Mouse (Mus musculus): ENCODE results near the gene Acot5.
A peak's percentile ranks its signal among the peaks of the same experiment; 100 is the strongest.
"Not testable (repeated sequence)": the region's sequence is repeated elsewhere in the genome, so short reads cannot be mapped to it uniquely, and the experiment has no call there.

Acot5 gene

DNA sequence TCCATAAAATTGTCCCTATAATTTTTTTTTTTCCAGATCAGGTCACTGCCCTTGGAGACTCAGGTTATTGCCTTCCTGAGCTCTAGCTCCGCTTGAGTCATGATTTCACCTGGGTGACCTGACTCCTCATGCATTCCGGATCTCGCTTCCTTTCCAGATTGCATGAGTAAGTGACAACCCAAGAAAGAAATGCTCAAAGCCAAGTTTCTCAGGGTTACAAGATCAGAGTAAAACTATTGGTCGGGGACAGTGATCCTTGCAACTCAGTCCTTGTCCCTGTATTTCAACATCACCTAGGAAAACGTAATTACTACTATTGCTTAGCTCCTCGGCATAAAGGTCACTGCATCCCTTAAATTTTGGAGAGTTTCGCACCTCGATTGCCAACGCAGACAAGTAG, at the start of gene Acot5:
Acot5 (plus strand) TSS at position 340 of the 400 bp plus-strand sequence.
- DNase-seq (ENCODE audit: low read depth in 1 of 2, low spot score in 2 of 2), result no peak

DNA sequence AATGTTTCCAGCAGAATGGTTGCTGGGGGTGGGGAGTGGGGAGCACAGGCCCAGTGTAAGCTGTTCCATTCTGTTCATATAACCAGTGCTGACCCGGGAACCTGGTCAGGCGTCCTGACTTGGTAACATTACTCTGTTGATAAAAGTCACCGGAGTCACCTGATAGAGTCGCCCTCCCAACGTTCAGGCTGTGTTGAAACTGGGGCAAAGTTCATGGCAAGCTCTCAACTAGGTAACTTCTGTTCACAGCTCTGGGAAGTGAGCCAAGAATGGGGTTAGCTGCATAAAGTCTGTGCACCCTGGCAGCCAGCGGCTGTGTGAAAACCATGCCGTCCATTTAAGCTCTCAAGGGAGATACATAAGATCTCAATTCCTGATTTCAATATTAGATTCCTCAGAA, 48.6 kb upstream of the Acot5 start:
- peak in 1 of 2 experiments; percentile 18 for DNase-seq (ENCODE audit: low read depth in 1 of 2, low spot score in 2 of 2)

DNA sequence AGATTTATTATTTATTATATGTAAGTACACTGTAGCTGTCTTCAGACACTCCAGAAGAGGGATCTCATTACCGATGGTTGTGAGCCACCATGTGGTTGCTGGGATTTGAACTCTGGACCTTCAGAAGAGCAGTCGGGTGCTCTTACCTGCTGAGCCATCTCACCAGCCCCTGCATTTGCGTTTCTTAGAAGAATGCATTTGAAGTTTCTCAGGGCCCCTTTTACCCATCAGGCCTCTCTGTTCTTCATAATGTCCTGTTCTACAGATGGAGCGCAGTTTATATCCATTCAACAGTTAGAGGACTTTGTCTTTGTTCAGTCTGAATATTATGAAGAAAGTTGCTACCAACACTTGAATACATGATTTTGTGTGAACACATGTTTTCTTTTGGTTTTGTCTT, 46.9 kb upstream of the Acot5 start:
- DNase-seq (ENCODE audit: low read depth in 1 of 2, low spot score in 2 of 2), result not testable (repeated sequence)

DNA sequence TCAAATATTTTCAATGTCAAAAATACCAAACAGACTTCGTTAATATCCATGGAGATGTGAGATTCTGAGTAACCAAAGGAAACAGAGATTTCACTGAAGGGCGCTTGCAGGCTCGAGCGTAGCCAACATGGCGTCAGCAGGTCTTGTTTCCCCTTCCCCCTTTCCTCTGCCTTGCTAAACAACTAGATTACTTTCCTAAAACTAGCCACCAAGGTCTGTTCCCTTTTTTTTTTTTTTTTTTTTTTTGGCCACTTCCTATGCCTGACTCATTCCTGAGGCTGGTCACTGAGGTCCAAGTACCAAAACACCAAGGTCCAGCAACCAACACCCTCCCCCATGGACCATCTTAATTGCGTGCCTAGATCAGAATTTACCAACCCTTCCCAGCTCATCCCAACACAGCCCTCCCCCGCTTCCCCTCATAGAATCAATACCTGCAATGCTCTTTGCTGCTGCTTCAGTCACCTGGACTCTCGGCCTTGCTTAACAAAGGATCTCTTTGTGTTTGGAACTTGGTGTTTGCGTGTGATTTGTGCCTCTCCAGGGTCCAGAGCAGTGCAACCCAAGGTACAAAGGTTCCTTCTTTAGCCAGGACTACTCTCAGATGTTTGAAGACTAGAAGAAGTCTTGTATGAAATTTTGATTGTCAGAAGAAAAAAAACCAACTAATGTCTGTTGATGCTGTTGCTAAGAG, 45.9 kb upstream of the Acot5 start:
- no peak for DNase-seq (ENCODE audit: low read depth in 1 of 2, low spot score in 2 of 2)

DNA sequence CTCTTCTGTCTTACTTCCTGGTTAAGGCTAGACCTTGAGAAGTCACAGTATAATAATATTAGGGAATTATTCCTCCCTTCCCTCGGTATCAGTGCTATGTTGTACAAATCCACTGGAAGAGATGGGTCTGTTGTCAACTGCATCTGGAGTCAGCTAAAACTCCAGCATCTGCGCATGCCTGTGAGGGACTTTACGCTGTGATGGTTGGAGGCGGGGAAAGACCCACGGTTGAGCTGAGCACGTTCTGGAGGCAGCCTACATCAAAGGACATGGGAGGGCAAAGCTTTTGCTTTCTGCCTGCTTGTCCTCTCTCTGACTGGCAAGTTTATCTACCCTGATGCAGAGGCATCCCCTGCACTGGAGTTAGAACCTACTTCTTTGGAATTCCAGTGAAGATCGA, 43.2 kb upstream of the Acot5 start:
- no peak for DNase-seq (ENCODE audit: low read depth in 1 of 2, low spot score in 2 of 2)

DNA sequence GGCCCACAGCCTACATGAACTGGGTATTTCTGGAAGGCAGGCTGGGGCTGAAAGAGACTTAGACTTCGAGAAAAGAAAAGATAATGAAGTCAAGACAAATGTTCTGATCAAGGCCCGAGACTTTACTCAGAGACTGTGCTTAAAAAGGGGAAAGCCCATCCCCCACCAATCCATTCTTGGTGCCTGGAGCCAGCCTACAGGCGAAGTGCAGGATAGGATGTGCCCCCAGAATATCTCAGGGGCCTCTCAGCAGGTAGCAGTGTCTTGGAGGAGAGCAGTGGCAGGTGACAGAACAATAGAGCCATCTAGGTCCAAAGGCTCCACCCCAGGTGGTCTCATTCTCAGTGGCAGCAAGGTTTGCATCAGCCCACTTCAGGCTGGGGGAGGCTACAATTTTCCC, 40.8 kb upstream of the Acot5 start:
- DNase-seq (ENCODE audit: low read depth in 1 of 2, low spot score in 2 of 2), result not testable (repeated sequence)

DNA sequence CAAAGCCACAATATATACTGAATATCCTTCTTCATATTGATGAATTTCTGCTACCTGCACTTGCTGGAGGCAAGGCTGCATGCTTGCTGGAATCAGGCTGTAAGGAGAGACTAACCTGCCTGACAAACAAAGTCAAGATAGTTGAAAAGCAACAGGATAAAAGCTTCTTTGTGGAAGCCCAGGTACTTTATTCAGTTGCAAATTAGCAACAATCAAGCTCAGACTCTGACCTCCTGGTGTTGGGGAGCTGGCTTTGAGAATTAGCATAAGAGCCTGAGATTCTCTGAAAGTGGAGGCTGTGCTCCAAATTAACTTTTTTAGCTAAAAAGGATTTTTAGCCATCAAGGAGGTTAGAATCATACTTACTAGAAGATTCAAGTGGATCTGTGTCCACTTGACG, 40.1 kb upstream of the Acot5 start:
- not testable (repeated sequence) for DNase-seq (ENCODE audit: low read depth in 1 of 2, low spot score in 2 of 2)

DNA sequence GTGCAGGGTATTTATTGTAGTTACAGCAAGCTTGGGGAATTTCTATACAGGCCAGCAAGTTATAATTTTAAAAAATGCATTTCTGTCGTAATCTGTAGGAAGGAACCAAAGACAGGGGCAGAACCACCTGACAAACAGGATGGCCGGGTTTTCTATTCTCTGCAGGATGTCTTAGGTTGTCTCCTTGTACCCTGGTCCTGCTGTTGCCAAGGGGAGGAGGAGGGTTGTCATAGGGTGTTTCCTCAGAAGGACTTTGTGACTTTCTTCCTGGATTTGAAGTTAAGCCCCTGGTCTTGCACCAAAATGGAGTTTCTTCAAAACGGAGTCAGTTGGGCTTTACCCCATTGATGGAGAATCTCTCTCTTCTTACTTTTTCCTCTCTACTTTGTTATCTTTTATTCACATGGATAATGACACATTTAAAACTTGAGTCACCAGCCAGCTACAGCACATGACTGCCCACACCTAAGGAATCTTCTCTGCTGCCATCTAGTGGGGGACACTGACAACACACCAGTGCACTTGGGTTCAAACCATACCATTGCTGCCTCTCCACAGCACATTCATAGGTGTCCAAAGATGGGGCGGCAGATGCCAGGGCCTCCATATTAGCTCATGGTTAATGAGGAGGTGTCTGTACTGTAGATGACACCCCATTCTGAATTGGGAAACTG, 38.3 kb upstream of the Acot5 start:
- DNase-seq (ENCODE audit: low read depth in 1 of 2, low spot score in 2 of 2), result peak in 1 of 2 experiments; percentile 51

DNA sequence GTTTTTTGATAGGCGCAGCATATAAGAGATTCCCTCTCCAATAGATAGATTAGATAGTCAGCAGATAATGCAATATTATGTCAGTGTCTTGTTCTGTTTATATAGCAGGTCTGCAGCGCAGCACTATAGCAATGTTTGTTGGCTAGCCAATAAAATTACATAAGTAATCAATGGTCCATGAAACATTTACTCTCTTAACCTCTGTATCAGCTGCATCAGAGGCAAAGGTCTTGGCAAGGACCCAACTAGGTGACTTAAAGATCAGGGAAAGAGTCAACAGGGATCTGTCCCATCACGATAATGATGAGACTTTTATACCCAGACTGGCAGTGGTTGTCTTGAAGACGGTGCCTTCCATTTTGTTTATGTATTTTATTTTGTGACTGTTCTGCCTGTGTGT, 36.3 kb upstream of the Acot5 start:
- DNase-seq (ENCODE audit: low read depth in 1 of 2, low spot score in 2 of 2), result no peak

DNA sequence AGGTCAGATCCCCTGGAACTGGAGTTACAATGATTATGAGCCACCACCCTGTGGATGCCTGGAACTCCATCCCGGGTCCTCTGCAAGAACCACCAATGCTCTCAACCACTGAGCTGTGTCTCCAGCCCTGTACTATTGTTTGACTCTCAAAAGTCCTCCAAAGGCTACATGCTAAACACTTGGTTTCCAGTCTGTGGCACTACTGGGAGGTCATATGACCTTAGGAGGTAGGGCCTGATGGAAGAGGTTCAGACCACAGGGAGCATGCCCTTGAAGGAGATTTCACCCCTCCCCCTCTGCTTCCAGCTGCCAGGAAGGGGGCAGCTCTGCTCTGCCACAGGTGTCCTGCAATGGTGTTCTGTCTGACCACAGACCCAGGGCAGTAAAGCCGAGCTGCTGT, 35.8 kb upstream of the Acot5 start:
- not testable (repeated sequence) for DNase-seq (ENCODE audit: low read depth in 1 of 2, low spot score in 2 of 2)

DNA sequence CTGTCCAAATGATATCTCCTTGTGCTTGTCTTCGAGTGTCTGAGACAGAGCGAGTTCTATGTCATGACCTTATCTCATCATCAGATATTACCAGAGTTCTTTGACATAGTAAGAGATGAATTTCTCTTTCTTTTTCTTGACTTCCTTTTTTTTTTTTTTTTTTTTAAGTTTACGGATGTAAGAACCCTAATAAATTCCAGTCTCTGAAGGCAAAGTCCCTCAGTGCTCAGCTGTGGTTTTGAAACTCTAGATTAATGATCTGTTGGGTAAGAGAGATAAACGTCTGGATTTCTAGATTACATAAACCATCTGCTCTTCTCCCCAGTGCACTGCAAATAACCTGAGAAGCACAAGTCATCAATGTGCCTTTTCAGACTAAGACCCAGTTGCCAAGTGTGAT, 35.0 kb upstream of the Acot5 start:
- DNase-seq (ENCODE audit: low read depth in 1 of 2, low spot score in 2 of 2), result no peak

DNA sequence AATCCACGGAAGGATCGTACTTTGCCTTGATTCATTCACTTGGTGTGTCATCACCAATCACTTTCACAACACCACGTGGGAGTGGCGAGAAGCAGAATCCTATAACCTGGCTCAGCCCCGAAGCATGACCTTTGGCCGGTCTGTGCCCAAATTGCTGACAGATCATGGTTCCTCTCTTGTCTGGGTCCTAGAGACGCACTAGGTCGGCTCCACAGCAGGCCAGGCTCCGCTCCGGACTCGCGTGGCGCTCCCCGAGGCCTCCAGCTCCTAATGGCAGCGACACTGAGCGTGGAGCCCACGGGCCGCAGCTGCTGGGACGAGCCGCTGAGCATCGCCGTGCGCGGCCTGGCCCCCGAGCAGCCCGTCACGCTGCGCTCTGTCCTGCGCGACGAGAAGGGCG, 30.9 kb upstream of the Acot5 start, which contains the start of gene Acot4:
Acot4 (plus strand) TSS at position 139 of the 400 bp plus-strand sequence.
- peak in 1 of 2 experiments; percentile 12 for DNase-seq (ENCODE audit: low read depth in 1 of 2, low spot score in 2 of 2)

DNA sequence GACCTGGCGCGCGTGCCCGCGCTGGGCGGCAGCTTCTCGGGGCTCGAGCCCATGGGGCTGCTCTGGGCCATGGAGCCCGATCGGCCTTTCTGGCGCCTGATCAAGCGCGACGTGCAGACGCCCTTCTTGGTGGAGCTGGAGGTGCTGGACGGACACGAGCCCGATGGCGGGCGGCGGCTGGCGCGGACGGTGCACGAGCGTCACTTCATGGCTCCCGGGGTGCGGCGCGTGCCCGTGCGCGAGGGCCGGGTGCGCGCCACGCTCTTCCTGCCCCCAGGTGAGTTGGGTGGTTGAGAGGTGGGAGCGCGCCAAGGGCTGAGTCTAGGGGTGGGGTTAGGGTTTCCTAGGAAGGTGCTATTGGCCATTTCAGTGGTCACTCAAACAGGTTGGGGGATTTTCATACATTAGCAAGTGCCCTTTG, 30.4 kb upstream of the Acot5 start, which contains the start of gene Gm49366:
Gm49366 (plus strand) TSS at position 245 of the 421 bp plus-strand sequence.
- DNase-seq (ENCODE audit: low read depth in 1 of 2, low spot score in 2 of 2), result not testable (repeated sequence)

DNA sequence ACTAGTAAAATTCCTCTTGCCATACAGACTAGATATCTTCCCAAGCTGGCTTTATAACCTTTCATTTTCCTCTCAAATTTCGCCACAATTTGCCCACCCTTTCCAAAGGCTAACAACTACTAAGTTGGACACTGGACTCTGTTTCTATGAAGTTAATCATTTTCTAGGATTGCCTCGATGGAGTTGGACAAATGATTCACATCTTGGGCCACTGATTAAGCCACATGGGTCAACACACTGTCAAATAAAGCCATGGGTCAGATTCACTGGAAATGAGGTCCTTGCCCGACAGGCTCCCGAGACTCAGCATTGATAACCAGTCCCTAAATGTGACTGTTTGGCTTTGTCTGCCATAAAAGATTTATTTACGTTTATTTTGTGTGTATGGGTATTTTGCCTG, 26.9 kb upstream of the Acot5 start:
- DNase-seq (ENCODE audit: low read depth in 1 of 2, low spot score in 2 of 2), result no peak

DNA sequence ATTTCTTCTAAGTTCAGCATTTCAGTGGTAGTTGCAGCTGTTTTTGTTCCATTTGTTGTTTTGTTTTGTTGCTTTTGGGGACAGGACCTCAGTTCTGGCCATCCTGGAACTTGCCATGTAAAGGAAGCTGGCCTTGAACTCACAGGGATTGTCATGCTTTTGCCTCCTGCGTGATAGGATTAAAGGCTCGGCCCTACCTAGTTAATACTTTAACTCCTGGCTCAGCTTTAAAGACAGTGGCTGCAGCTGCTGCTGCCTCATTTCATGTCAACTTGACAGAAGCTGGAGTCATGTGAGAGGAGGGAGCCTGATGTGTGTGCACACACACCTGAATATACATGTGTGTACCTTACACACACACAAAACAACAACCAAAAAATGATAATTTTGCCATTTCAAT, 25.1 kb upstream of the Acot5 start:
- no peak for DNase-seq (ENCODE audit: low read depth in 1 of 2, low spot score in 2 of 2)

DNA sequence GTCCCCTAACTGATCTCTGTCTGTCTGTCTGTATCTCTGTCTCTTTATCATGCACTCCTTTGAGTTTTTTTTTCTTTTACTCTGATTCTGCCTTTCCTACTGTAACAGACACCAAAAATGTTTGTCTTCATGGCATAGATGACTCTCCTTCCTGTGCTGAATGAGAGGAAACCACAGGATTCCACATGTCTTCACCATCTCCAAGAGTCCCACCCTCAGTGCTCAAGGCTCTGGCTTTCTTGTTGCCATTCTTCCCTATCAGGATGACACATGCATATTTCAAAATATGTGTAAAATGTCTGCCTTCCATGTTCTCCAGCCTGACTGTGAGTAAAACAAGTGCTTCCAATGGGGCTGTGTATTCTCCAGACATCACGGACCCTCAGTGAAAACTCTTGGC, 22.2 kb upstream of the Acot5 start:
- no peak for DNase-seq (ENCODE audit: low read depth in 1 of 2, low spot score in 2 of 2)

DNA sequence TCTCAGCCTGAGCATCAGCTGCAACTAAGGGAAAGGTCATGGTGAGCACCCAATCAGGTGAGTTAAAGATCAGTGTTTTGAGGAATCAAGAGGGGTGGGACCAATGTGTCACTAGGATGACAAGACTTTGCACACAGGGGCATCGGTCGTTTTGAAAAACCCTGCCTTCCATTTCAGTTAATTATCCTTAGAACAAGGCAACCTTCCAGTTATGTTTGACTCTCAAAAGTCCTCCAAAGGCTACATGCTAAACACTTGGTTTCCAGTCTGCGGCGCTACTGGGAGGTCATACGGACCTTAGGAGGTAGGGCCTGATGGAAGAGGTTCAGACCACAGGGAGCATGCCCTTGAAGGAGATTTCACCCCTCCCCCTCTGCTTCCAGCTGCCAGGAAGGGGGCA, 18.4 kb upstream of the Acot5 start:
- DNase-seq (ENCODE audit: low read depth in 1 of 2, low spot score in 2 of 2), result not testable (repeated sequence)

DNA sequence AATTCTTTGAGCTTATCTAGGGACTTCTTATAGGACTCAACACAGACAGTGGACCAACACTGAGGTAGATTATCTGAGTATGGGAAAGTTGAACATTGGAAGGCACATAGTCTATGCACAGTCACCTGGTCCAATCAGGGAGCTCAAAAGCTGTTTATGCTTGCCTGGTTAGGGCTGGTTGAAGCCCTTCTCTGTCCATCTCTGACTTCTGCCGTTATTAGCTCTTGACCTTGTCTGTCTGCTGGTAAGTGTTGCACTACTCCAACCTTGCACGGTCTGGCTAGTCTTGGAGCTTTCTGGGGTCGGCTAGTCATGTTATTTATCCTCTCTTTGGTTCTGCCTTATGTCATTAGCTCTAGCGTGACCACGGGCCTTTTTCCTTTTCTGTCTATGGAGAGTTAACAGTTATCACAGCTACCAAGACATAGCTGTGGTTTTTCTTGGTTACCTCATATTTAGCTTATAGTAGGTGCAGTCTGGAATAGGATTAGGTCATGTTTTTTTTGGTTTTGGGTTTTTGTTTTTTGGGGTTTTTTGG, 17.1 kb upstream of the Acot5 start, which contains the start of gene Acot3:
Acot3 (plus strand) TSS at position 208 of the 538 bp plus-strand sequence.
- DNase-seq (ENCODE audit: low read depth in 1 of 2, low spot score in 2 of 2), result no peak

DNA sequence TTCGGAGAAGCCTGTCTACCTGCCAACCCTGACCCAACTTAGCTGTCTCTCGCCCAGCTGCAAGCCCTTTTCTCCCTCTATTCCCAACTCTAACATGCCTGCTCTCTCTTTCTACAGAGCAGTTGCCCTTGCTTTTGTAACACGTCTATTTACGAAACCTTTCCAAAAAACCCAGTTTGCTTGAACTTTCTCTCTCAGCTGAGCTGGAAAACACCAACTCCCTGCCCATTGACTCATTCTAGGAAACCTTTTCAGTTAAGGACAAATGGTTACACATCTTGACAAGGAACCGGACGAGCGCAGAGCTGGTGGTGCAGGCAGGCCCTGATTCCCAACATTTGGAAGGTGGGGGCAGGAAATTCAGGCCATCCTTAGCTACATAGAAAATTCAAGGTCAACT, 16.5 kb upstream of the Acot5 start:
- DNase-seq (ENCODE audit: low read depth in 1 of 2, low spot score in 2 of 2), result no peak

DNA sequence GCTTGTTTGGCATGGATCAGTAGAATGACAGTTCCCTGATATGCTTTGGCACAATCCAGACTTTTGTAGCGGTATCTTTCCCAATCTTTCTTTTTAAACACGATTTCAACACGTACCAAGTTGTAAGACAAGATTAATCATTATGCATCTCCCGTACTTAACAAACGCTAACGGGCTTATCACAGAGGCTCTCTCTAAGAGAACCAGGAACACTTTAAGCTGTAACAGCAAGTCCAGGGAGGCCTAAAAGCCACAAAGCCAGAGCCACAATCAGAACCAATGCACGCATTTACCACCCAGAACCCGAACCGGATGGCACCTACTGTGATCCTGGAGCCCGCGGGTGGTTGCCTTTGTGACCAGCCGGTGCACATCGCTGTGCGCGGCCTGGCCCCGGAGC, 16.0 kb upstream of the Acot5 start:
- DNase-seq (ENCODE audit: low read depth in 1 of 2, low spot score in 2 of 2), result no peak

DNA sequence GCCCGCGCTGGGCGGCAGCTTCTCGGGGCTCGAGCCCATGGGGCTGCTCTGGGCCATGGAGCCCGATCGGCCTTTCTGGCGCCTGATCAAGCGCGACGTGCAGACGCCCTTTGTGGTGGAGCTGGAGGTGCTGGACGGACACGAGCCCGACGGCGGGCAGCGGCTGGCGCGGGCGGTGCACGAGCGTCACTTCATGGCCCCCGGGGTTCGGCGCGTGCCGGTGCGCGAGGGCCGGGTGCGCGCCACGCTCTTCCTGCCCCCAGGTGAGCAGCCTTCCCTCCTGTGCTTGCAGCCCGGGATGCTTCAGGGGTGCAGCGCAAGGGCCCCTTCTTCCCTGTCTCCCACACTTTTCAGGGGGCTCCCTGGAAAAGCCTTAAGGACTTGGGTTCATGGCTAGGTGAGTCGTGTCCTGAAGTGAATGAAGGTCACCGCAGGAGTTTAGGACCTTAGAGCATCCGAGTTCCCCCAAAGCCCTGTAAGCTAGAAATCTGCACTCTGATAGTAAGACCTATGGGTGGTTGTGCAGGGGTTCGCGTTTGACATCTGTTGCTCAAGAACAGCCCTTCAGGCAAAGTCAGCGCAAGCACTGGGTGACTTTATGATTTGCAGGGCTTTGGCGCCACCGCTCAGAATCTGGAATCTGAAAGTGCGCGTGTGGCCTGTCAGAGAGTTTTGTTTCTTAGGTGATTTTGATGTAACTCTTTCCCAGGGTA, 15.3 kb upstream of the Acot5 start:
- DNase-seq (ENCODE audit: low read depth in 1 of 2, low spot score in 2 of 2), result no peak

DNA sequence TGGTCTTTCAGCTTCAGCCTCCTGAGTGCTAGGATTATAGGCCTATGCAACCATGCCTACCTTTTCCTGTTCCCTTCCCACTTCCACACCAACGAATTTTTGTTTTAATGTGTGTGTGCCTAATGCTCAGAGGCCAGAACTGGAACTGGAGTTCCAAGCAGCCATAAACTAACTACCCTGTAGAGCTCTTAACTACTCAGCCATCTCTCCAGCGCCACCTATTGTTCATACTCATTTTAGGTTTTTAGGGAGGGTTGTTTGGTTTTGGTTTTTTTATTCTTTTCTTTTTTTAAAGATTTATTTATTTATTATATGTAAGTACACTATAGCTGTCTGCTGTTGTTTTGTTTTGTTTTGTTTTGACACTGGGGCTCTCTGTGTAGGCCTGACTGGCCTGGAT, 8.2 kb upstream of the Acot5 start:
- DNase-seq (ENCODE audit: low read depth in 1 of 2, low spot score in 2 of 2), result no peak

Measured in monocyte, adult 2 months (primary cell).